50 mouse cellular contexts compared by ENCODE assay signal in genomic region chr1:173249888-173250287, GRCm38 (mm10). TPM values are rescaled to one million over a fixed set of nuclear protein-coding genes. Genes with fewer than 3 reads are reported as not detected.
"Had no signal": no experiment of that assay in that cellular context is flagged by ENCODE, and none has a peak within 500 bp of the region (broad histone marks: within the 10 kb centered on the region; RNA-seq: fewer than 3 reads in every experiment).

No protein-coding gene starts in this region.

- H3K9me3 ChIP-seq: heart, embryonic 10.5 days; heart, embryonic 12.5 days; heart, embryonic 13.5 days; heart, embryonic 15.5 days; hindbrain, embryonic 10.5 days; hindbrain, embryonic 12.5 days; hindbrain, embryonic 13.5 days; hindbrain, embryonic 15.5 days; kidney, embryonic 15.5 days had no signal

- H3K9ac ChIP-seq: heart, embryonic 12.5 days; heart, embryonic 13.5 days; heart, embryonic 15.5 days; hindbrain, embryonic 12.5 days; hindbrain, embryonic 13.5 days; hindbrain, embryonic 14.5 days; hindbrain, embryonic 15.5 days; kidney, embryonic 15.5 days had no signal

- H3K27me3 ChIP-seq: heart, embryonic 12.5 days; heart, embryonic 13.5 days; heart, embryonic 15.5 days; hindbrain, embryonic 12.5 days; hindbrain, embryonic 13.5 days; hindbrain, embryonic 15.5 days; kidney, embryonic 15.5 days had no signal

- H3K4me1 ChIP-seq: heart, embryonic 10.5 days; heart, embryonic 12.5 days; heart, embryonic 13.5 days; heart, embryonic 15.5 days; hindbrain, embryonic 10.5 days; hindbrain, embryonic 12.5 days; hindbrain, embryonic 13.5 days; hindbrain, embryonic 15.5 days; kidney, embryonic 15.5 days had no signal

- ATAC-seq: hindbrain, embryonic 16.5 days; hindbrain, postnatal 0 days; inflammation-experienced regulatory T-cells, adult 6 months had no signal

- H3K27ac ChIP-seq: heart, embryonic 10.5 days; heart, embryonic 13.5 days; heart, embryonic 15.5 days; hindbrain, embryonic 10.5 days; hindbrain, embryonic 12.5 days; hindbrain, embryonic 13.5 days; hindbrain, embryonic 14.5 days; hindbrain, embryonic 15.5 days; hindbrain, postnatal 0 days; kidney, embryonic 15.5 days; kidney, postnatal 0 days; layer of hippocampus, adult 2 months; left cerebral cortex, adult 2 months had no signal

- H3K4me2 ChIP-seq: heart, embryonic 12.5 days; heart, embryonic 13.5 days; heart, embryonic 15.5 days; hindbrain, embryonic 12.5 days; hindbrain, embryonic 13.5 days; hindbrain, embryonic 14.5 days; hindbrain, embryonic 15.5 days; kidney, embryonic 15.5 days had no signal

- H3K4me3 ChIP-seq: heart, embryonic 10.5 days; heart, embryonic 12.5 days; heart, embryonic 13.5 days; heart, embryonic 15.5 days; hindbrain, embryonic 10.5 days; hindbrain, embryonic 12.5 days; hindbrain, embryonic 13.5 days; hindbrain, embryonic 15.5 days; kidney, embryonic 15.5 days; layer of hippocampus, adult 2 months; left cerebral cortex, adult 2 months had no signal

- H3K36me3 ChIP-seq: heart, embryonic 10.5 days; heart, embryonic 12.5 days; heart, embryonic 13.5 days; heart, embryonic 15.5 days; hindbrain, embryonic 10.5 days; hindbrain, embryonic 12.5 days; hindbrain, embryonic 13.5 days; hindbrain, embryonic 15.5 days; kidney, embryonic 15.5 days had no signal

- DNase-seq: heart, postnatal 10 days; heart, postnatal 14 days; heart, postnatal 36 days; heart, postnatal 4 days; kidney, adult 11 months; kidney, adult 18-20 months; kidney, adult 2 months; kidney, adult 8-10 months; kidney, adult 9 months; kidney, postnatal 10 days; kidney, postnatal 14 days; kidney, postnatal 25 days; kidney, postnatal 36 days; kidney, postnatal 4 days; layer of hippocampus, adult 9-11 months; layer of hippocampus, postnatal 36 days had no signal

RNA-seq across cellular contexts. Expression of gene Olfr418, which starts 15.9 kb away (rescaled TPM):
- total RNA-seq: heart, postnatal 10 days; heart, postnatal 14 days; heart, postnatal 25 days; heart, postnatal 36 days; heart, postnatal 4 days; hematopoietic stem cell, adult 5-6 weeks; hindbrain, postnatal 0 days; layer of hippocampus, adult 18-20 months; layer of hippocampus, adult 2 months; layer of hippocampus, adult 8-10 months; layer of hippocampus, postnatal 10 days; layer of hippocampus, postnatal 14 days; layer of hippocampus, postnatal 25 days; layer of hippocampus, postnatal 36 days; left cerebral cortex, adult 18-20 months; left cerebral cortex, adult 2 months; left cerebral cortex, adult 8-10 months; left cerebral cortex, postnatal 10 days had no signal
- polyA plus RNA-seq: heart, embryonic 10.5 days; heart, embryonic 12.5 days; heart, embryonic 13.5 days; heart, embryonic 14.5 days; heart, embryonic 15.5 days; heart, embryonic 16.5 days; heart, postnatal 0 days; hindbrain, embryonic 10.5 days; hindbrain, embryonic 11.5 days; hindbrain, embryonic 12.5 days; hindbrain, embryonic 13.5 days; hindbrain, embryonic 14.5 days; hindbrain, embryonic 15.5 days; hindbrain, embryonic 16.5 days; inflammation-experienced regulatory T-cells, adult 6 months; intestine, embryonic 14.5 days; kidney, adult 2 months; kidney, embryonic 14.5 days; kidney, embryonic 15.5 days; kidney, embryonic 16.5 days; kidney, postnatal 0 days; large intestine, adult 2 months had no signal

RNA-seq across cellular contexts. Expression of gene Fcer1a, which starts 22.9 kb away (rescaled TPM):
- total RNA-seq: heart, postnatal 10 days; heart, postnatal 14 days; heart, postnatal 25 days; heart, postnatal 36 days; heart, postnatal 4 days; hindbrain, postnatal 0 days; layer of hippocampus, adult 18-20 months; layer of hippocampus, adult 2 months; layer of hippocampus, adult 8-10 months; layer of hippocampus, postnatal 10 days; layer of hippocampus, postnatal 14 days; layer of hippocampus, postnatal 25 days; layer of hippocampus, postnatal 36 days; left cerebral cortex, adult 18-20 months; left cerebral cortex, adult 2 months; left cerebral cortex, adult 8-10 months; left cerebral cortex, postnatal 10 days had no signal
- polyA plus RNA-seq: heart, embryonic 10.5 days; heart, embryonic 12.5 days; heart, embryonic 13.5 days; heart, embryonic 14.5 days; heart, embryonic 15.5 days; heart, embryonic 16.5 days; hindbrain, embryonic 10.5 days; hindbrain, embryonic 11.5 days; hindbrain, embryonic 12.5 days; hindbrain, embryonic 13.5 days; hindbrain, embryonic 14.5 days; hindbrain, embryonic 15.5 days; hindbrain, embryonic 16.5 days; hindbrain, postnatal 0 days; inflammation-experienced regulatory T-cells, adult 6 months; intestine, embryonic 14.5 days; kidney, adult 2 months; kidney, embryonic 14.5 days; kidney, embryonic 16.5 days; kidney, postnatal 0 days had no signal

RNA-seq across cellular contexts. Expression of gene Mptx2, which starts 27.7 kb away (rescaled TPM):
- total RNA-seq: heart, postnatal 10 days; heart, postnatal 14 days; heart, postnatal 25 days; heart, postnatal 36 days; heart, postnatal 4 days; hematopoietic stem cell, adult 5-6 weeks; hindbrain, postnatal 0 days; layer of hippocampus, adult 18-20 months; layer of hippocampus, adult 2 months; layer of hippocampus, adult 8-10 months; layer of hippocampus, postnatal 10 days; layer of hippocampus, postnatal 14 days; layer of hippocampus, postnatal 25 days; layer of hippocampus, postnatal 36 days; left cerebral cortex, adult 18-20 months; left cerebral cortex, adult 2 months; left cerebral cortex, adult 8-10 months; left cerebral cortex, postnatal 10 days had no signal
- polyA plus RNA-seq: heart, embryonic 10.5 days; heart, embryonic 12.5 days; heart, embryonic 13.5 days; heart, embryonic 14.5 days; heart, embryonic 15.5 days; heart, embryonic 16.5 days; heart, postnatal 0 days; hindbrain, embryonic 10.5 days; hindbrain, embryonic 11.5 days; hindbrain, embryonic 12.5 days; hindbrain, embryonic 13.5 days; hindbrain, embryonic 14.5 days; hindbrain, embryonic 15.5 days; hindbrain, embryonic 16.5 days; hindbrain, postnatal 0 days; inflammation-experienced regulatory T-cells, adult 6 months; intestine, embryonic 14.5 days; kidney, adult 2 months; kidney, embryonic 14.5 days; kidney, embryonic 15.5 days; kidney, embryonic 16.5 days; kidney, postnatal 0 days had no signal

RNA-seq across cellular contexts. Expression of gene Olfr1404, which starts 37.7 kb away (rescaled TPM):
- total RNA-seq: heart, postnatal 10 days; heart, postnatal 14 days; heart, postnatal 25 days; heart, postnatal 36 days; heart, postnatal 4 days; hematopoietic stem cell, adult 5-6 weeks; hindbrain, postnatal 0 days; layer of hippocampus, adult 18-20 months; layer of hippocampus, adult 2 months; layer of hippocampus, adult 8-10 months; layer of hippocampus, postnatal 10 days; layer of hippocampus, postnatal 14 days; layer of hippocampus, postnatal 25 days; layer of hippocampus, postnatal 36 days; left cerebral cortex, adult 18-20 months; left cerebral cortex, adult 2 months; left cerebral cortex, adult 8-10 months; left cerebral cortex, postnatal 10 days had no signal
- polyA plus RNA-seq: heart, embryonic 10.5 days; heart, embryonic 12.5 days; heart, embryonic 13.5 days; heart, embryonic 14.5 days; heart, embryonic 15.5 days; heart, embryonic 16.5 days; heart, postnatal 0 days; hindbrain, embryonic 10.5 days; hindbrain, embryonic 11.5 days; hindbrain, embryonic 12.5 days; hindbrain, embryonic 13.5 days; hindbrain, embryonic 14.5 days; hindbrain, embryonic 15.5 days; hindbrain, embryonic 16.5 days; hindbrain, postnatal 0 days; inflammation-experienced regulatory T-cells, adult 6 months; intestine, embryonic 14.5 days; kidney, adult 2 months; kidney, embryonic 14.5 days; kidney, embryonic 15.5 days; kidney, embryonic 16.5 days; kidney, postnatal 0 days; large intestine, adult 2 months had no signal

RNA-seq across cellular contexts. Expression of gene Olfr218, which starts 52.3 kb away (rescaled TPM):
- total RNA-seq: heart, postnatal 10 days; heart, postnatal 14 days; heart, postnatal 25 days; heart, postnatal 36 days; heart, postnatal 4 days; hematopoietic stem cell, adult 5-6 weeks; hindbrain, postnatal 0 days; layer of hippocampus, adult 18-20 months; layer of hippocampus, adult 2 months; layer of hippocampus, adult 8-10 months; layer of hippocampus, postnatal 10 days; layer of hippocampus, postnatal 14 days; layer of hippocampus, postnatal 25 days; layer of hippocampus, postnatal 36 days; left cerebral cortex, adult 18-20 months; left cerebral cortex, adult 2 months; left cerebral cortex, adult 8-10 months; left cerebral cortex, postnatal 10 days had no signal
- polyA plus RNA-seq: heart, embryonic 10.5 days; heart, embryonic 12.5 days; heart, embryonic 13.5 days; heart, embryonic 14.5 days; heart, embryonic 15.5 days; heart, embryonic 16.5 days; heart, postnatal 0 days; hindbrain, embryonic 10.5 days; hindbrain, embryonic 11.5 days; hindbrain, embryonic 12.5 days; hindbrain, embryonic 13.5 days; hindbrain, embryonic 14.5 days; hindbrain, embryonic 15.5 days; hindbrain, embryonic 16.5 days; hindbrain, postnatal 0 days; inflammation-experienced regulatory T-cells, adult 6 months; intestine, embryonic 14.5 days; kidney, adult 2 months; kidney, embryonic 14.5 days; kidney, embryonic 15.5 days; kidney, embryonic 16.5 days; kidney, postnatal 0 days; large intestine, adult 2 months had no signal
